Mouse (Mus musculus): ENCODE results near the gene Map3k6.

Map3k6 gene

DNA sequence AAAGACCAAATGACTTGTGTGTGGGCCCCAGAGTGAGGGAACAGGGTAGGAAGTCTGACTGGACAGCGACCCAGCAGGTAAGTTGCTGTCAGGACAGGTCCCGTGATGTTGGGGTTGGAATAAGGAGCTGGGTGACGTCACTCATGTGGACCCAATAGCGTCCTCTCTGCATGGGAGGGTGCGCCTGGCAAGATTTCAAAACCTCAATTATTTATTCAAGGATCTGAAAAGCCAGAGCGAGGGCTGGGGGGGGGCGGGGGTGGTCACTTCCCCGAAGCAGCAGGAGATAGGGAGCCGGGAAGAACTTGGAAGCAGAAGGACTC, 27.4 kb upstream of the Map3k6 start:
- in situ Hi-C loops (cut with MboI; ENCODE audit: low sequenced_read_pairs), result no loop called here

DNA sequence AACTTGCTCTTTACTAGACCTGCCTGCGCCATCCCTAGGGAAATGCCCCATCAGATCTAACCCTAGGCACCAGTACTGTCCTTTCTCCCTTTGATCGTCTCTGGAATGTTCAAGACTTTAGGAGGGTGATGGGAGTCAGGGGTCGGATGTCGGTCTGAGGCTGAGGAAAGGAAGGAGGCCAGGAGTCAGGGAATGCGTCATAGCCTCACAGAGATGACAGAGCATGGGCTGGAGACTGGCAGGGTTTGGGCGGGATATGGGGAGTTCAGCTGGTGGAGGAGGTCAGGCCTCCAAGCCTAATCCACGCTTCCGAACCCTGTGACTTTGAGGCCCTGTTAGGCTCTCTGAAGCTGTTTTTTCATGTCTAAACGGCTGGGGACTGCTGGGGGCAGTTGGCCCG, 27.0 kb upstream of the Map3k6 start:
- in situ Hi-C loops (cut with MboI; ENCODE audit: low sequenced_read_pairs), result no loop called here

DNA sequence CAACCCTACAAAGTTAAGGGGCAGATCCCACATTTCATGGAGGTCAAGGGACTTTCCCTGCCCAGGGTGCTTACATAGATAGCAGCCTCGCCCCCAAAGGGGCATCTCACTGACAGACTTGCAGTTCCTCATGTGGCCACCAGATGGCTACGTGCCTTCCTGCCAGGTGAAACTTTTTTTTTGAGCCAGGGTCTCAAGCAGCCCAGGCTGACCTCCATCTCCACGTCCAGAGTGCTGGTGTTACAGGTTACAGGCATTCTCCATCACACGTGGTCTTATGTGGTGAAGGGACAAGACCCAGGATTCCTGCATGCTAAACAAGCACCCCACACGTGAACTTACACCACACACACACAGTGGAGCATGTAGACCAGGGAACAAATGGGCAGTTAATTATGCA, 23.0 kb upstream of the Map3k6 start:
- in situ Hi-C loops (cut with MboI; ENCODE audit: low sequenced_read_pairs), result no loop called here

DNA sequence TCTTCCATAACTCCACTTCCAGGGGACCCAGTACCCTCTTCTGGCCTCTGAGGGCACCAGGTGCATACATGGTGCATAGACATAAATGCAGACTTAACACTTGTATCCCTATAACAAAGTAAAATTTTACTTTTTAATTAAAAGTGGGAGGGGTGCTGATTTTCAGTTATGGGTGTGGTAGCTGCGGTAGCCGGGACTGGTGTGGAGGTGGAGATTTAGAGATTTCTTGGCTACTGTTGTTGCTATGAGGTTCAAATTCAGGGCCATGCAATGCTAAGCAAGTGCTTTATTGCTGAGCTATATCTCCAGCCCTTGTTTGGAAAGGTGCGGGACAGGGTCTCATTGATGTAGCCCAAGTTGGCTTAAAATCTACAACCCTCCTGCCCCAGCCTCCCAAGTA, 21.9 kb upstream of the Map3k6 start:
- in situ Hi-C loops (cut with MboI; ENCODE audit: low sequenced_read_pairs), result no loop called here

DNA sequence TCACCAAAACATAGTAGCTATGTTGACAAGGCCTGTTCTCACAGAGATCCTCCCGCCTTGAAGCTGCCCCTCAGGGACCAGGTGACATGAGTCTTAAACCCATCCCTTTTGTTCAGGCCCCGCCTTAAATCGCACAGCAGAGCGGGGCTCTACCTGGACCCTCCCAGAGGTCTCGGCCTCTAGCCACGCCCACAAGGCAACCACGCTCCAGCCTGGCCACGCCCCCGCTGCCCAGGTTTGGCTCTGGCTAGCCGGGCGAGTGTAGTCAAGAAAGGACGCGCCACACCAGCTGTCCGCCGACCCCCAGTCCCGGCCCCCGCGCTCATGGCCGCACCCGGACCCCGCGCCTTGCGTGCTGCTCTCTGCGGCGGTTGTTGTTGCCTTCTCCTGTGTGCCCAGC, 20.0 kb upstream of the Map3k6 start:
- in situ Hi-C loops (cut with MboI; ENCODE audit: low sequenced_read_pairs), result no loop called here

DNA sequence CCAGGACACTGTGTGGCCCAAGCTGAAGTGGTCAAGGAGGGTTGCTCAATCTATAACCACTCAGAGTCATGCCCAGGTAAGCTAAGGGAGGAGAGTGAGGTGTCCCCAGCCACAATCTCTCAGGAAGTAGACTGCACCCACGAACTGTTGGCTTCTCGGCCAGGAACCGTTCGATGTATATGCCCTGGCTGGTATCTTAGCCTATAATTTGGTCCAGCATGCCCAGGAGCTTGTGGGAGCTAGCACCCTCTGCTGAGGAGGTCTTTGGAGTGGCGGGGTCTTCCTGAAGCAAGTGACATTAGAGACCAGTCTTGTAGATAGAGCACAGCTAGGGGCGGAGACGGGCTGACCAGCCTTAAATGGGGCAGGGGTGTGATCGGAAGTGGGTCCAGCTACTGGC, 18.9 kb upstream of the Map3k6 start:
- in situ Hi-C loops (cut with MboI; ENCODE audit: low sequenced_read_pairs), result no loop called here

DNA sequence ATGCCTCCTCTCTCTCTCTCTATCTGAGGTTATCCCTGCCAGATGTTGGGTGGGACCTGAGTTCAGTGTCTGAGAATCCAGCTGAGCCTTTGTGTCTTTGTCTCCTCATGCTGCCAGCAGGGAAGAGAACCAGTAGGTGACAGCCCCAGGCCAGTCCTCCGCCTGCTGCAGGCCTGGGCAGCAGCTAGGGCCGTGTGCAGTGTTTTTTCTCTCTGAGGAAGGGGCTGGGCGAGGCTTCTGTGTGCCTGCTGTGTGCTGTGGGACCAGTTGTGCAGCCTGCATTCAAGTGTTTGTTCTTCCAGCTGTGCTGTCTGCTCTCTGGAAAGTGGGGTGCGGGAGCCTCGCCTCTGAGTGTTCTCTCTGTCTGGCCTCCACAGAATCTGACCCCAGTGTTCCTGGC, 16.7 kb upstream of the Map3k6 start:
- in situ Hi-C loops (cut with MboI; ENCODE audit: low sequenced_read_pairs), result no loop called here

DNA sequence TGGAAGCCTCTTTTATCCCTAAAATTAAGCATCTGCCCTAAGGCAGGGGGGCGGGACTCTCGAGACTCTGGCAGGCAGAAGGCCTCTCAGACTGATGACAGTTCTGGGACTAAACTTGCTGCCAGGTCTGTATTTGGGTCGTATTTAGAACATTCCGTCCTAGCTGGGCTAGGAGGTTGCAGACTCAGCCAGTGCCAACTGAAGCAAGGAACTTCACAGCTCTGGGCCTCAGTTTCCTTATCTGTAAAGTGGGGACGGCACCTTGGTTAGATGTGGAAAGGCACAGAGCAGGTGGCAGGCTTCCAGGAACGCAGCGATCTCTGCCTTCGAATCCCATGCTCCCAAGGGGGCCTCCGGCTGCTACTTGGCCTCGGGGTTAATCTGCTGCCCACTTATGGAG, 14.5 kb upstream of the Map3k6 start:
- in situ Hi-C loops (cut with MboI; ENCODE audit: low sequenced_read_pairs), result no loop called here

DNA sequence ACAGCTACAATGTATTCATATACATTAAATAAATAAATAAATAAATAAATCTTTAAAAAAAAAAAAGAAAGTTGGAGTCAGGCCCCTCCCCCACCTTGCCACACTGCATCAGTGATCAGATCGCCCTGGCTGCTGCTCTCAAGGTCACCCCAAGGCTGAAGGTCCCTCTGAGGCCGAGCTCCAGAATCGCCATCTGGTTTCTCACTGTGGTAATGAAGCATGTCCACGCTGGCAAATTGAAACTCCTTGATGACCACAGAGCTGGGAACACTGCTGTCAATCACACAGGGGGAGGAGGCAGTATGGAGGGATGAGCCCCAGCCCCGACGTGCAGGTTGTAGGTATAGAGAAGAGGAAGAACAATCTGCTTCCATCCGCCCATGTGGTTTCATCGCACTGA, 13.0 kb upstream of the Map3k6 start:
- in situ Hi-C loops (cut with MboI; ENCODE audit: low sequenced_read_pairs), result no loop called here

DNA sequence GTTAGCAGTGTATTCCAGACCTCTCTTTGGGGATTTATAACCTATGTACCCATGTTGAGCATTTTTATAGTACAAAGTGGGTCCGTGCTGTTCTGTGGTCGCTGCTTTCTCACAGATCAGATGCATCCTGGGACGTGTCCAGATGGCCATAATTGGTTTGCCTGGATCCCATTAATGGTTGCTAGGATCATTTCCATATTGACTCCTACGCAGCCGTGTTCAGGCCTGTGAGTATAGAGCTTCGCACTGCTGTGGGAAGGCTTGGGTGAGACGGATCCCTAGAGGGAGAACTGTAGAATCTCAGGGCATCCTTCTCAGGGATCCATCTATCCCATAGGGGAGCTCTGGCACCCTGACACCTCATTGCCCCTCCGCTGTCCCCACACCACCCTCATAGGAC, 11.0 kb upstream of the Map3k6 start:
- in situ Hi-C loops (cut with MboI; ENCODE audit: low sequenced_read_pairs), result no loop called here

DNA sequence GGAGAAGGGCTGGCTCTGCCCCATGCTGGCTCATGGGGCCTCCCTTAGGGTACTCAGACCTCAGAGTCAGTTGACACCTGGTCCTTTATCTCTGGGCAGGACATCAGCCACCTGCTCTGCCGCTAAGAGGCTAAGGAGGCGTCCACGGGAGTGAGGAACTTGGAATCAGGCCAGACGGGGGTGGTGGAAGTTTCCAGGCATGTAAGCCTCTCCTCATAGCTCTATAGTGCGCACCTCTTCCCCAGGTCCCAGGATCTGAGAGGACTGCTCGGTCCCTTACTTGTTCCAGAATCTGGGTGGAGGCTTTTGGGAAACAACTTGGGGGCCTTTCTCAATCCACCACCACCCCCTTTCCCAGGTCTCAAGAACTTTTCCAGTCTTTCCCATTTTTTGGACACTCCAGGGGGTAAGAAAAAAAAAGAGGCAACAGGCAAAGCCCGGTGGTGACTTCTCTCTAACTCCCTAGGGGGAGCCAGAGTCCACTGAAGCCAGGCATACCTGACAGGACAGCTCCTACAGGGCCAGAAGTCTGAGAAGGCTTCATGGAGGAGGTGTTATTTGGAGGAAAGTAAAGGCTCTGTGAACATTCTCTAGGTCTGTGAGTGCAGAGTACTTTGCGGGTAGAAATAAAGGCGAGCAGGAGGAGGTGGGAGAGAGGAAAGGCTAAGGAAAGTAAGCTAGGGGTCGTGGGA, 7.2 kb upstream of the Map3k6 start:
- in situ Hi-C loops (cut with MboI; ENCODE audit: low sequenced_read_pairs), result no loop called here

DNA sequence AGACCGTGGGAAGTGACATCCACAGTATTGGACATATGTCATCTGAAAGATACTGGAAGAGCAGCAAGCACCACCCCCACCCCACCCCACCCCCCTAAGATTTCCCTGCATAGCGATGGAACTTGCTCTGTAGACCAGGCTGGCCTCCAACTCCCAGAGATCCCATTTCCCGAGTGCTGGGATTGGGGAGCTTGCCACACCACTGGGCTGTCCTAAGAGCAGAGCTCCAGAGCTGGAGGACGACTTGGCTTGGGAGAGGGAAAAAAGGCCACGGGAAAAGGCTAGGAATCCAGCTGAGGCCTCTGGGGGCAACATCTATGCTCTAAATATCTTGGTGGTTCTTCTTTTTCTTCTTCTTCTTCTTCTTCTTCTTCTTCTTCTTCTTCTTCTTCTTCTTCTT, 5.8 kb upstream of the Map3k6 start:
- in situ Hi-C loops (cut with MboI; ENCODE audit: low sequenced_read_pairs), result no loop called here

DNA sequence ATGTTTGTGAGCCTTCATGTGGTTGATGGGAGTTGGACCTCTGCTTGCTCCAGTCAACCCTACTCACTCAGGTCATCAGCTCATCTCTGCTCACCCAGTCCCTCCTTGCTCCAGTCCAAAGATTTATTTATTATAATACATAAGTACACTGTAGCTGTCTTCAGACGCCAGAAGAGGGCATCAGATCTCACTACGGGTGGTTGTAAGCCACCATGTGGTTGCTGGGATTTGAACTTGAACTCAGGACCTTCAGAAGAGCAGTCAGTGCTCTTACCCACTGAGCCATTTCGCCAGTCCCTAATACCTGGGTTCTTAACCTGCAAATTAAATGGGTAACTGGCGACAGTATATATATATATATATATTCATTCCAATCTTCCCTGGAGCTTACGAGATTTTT, 5.2 kb upstream of the Map3k6 start:
- in situ Hi-C loops (cut with MboI; ENCODE audit: low sequenced_read_pairs), result no loop called here

DNA sequence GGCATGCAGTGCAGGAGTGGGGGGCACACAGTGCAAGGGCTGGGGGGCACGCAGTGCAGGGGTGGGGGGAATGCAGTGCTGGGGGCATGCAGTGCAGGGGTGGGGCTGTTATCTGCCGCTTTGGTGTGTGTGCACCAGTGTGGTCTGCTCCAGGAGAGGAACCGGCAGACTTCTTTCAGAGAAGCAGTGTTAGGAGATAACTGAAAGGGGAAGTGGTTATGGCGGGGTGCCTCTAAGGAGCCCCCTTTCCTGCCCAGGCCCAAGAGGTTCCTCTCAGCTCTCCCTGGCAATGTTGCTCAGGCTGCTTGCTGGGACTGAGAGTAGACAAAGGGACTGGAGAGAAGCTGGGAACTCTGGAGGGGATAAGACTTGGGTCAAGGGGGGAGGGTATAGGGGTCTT, 2.7 kb upstream of the Map3k6 start:
- in situ Hi-C loops (cut with MboI; ENCODE audit: low sequenced_read_pairs), result no loop called here

DNA sequence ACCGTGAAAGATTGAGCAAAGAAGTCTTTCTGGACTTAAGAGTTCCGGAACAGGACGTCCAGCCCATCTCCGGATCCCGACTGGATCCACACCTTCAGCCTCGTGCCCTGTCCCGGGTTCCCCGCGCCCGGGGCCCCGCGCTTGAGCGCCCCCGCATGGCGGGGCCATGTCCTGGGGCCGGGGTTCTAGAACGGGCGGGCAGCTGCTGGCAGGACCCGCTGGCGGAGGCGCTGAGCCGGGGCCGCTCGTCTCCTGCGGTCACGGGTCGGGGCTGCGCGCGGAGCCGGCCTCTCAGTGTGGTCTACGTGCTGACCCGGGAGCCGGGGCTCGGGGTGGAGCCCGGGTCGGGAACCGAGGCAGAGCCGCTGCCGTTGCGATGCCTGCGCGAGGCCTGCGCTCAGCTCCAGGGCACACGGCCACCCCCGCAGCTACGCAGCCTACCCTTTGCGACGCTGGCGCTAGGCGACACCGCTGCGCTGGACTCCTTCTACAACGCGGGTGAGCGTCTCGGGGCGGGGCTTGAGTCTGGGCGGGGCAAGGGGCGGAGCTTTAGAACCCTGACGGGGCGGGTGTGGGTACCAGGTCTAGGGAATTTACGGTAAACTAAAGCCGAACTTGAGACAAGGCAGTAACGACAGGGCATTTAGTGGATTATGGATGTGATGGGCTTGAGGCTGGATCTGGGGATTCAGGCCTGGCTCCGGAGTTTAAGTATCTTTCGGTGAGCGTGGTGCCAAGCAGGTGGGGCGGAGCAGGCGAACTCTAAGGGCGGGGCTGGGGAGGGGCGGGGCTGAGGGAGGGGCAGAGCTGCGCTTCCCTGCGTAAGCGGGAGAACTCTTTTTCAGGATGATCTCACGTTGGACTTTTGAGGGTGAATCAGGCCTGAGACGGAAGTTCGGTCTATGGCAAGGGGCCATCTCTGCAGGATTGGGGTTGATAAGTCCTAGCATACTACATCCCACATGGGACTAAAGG, 603 bp downstream of the Map3k6 start:
- in situ Hi-C loops (cut with MboI; ENCODE audit: low sequenced_read_pairs), result no loop called here

DNA sequence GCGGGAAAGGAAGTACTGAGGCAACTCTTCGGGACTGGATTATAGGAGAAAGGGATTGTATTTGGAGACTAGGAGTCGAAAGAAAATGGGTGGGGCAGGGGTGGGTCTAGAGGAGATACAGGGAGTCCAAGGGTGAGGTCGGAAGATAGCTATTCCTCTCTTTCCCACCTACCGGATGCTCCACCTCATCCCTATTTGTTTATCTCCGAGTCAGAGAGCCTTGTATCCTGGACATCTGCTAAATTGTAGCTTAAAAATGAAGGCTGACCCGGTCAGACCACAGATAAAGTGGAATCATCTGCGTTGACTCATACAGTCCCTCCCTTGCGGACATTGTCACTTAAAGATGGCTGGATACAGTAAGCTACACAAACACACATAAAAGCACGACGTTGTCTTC, 1.3 kb downstream of the Map3k6 start:
- in situ Hi-C loops (cut with MboI; ENCODE audit: low sequenced_read_pairs), result no loop called here

DNA sequence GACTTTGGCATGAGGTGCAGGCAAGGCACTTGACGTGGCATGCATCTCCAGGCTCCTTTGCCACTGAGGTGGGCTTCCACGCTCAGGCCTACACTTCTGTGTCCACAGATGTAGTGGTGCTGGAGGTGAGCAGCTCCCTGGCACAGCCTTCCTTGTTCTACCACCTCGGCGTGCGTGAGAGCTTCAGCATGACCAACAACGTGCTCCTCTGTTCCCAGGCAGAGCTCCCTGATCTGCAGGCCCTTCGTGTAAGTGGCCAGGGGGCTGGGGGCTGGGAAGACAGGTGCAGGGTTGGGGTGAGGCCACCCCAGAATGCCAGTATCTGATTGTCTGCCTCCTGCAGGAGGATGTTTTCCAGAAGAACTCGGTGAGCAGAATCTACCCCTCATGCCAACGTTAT, 2.1 kb downstream of the Map3k6 start:
- in situ Hi-C loops (cut with MboI; ENCODE audit: low sequenced_read_pairs), result no loop called here

DNA sequence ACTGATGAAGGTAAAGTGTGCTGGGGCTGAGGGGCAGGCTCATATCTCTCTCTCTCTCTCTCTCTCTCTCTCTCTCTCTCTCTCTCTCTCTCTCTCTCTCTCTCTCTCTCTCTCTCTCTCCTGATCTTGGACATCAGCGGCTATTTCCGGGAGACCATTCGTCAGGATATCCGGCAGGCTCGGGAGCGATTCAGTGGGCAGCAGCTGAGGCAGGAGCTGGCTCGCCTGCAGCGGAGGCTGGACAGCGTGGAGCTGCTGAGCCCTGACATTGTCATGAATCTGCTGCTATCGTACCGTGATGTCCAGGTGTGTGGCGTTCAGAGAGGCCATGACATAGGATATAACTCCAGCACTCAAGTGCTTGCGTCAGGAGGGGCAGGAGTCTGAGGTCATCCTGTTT, 2.9 kb downstream of the Map3k6 start:
- in situ Hi-C loops (cut with MboI; ENCODE audit: low sequenced_read_pairs), result no loop called here

DNA sequence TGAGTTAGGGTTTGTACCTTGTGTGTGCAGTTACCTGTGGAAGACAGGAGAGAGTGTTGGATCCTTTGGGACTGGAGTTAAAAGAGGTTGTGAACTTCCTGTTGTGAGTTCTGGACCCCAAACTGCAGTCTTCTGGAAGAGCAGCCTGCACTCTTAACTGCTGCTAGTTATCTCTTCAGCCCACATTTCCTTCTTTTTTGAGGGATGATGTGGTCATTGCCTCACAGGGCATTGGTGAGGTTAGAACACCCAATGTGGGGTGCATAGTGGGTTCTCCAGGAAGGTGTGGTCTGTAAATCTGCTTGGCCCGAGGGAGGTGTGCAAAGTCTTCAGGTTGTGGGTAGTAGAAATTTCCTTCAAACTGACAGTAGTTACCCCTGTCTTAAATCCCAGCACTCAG, 3.7 kb downstream of the Map3k6 start:
- in situ Hi-C loops (cut with MboI; ENCODE audit: low sequenced_read_pairs), result no loop called here

DNA sequence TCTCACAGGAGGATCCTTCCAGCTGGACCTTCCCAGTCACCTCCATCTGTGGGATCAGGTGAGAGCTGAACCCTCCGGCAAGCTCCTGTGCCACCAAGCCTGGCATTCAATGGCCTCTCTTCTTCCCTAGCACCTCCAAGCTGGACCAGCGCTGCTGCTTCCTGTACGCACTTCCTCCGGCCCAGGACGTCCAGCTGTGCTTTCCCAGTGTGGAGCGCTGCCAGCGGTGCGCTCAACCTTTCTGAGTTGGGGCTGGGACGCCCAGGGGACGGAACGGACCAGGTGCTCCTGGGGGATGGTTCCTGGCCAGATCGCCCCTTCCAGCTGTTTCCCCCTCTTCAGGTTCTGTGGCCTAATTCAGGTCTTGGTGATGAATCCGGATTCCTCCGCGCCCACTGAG, 6.5 kb downstream of the Map3k6 start:
- in situ Hi-C loops (cut with MboI; ENCODE audit: low sequenced_read_pairs), result no loop called here

DNA sequence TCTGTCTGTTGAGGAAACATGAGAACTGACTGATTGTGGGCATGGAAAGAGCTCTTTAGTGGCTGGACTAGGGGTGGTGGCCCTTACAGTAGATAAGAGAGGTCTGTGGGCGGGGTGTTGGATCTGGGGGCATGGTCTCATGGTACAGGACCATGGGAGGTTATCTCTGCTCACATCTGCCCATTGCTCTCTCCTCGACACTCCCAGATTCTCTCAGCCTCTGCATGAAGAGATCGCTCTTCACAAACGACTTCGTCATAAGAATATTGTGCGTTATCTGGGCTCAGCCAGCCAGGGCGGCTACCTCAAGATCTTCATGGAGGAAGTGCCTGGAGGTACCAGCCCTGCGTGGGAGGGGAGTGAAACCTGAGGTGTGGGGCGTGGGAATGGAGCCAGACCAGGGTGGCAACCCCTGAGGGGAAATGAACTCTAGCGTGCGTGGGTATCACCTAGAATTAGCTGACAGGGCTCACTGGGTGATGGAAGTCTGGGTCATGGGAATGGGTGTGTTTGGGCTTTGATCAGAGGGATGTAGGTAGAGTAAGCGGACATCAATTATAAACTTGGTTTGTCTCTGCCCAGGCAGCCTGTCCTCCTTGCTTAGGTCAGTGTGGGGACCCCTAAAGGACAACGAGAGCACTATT, 7.3 kb downstream of the Map3k6 start:
- in situ Hi-C loops (cut with MboI; ENCODE audit: low sequenced_read_pairs), result no loop called here

DNA sequence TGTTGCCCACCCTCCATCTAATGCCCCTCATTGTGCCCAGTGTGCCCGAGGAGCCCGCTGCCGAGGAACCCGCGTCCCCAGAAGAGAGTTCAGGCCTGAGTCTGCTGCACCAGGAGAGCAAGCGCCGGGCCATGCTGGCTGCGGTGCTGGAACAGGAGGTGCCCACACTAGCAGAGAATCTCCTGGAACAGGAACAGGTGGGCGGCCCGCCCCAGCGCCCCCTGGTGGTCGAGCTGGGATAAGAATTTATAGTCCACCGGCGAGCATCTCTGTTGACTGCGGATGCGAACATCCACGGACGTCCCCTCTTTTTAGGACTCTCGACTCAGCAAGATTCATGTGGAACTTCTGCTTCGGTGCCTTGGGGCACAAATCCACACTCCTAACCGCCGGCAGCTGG, 10.0 kb downstream of the Map3k6 start:
- in situ Hi-C loops (cut with MboI; ENCODE audit: low sequenced_read_pairs), result no loop called here
